Mouse (Mus musculus) CH12.LX (cell line): ENCODE results near the gene Unkl.

ENCODE experiments used
- BHLHE40 ChIP-seq: IDR thresholded peaks from 2 replicates; pipeline ENCODE4 v1.6.1; 2011; ENCODE audit warnings: mild to moderate bottlenecking, low read depth, low read length, improper control_type of control experiment
- CTCF ChIP-seq, 2 experiments: IDR thresholded peaks in 1 of 2; conservative IDR thresholded peaks in 1 of 2; 2 replicates each; pipeline ENCODE4 v1.5.1; 2011 to 2012; ENCODE audit warnings: low read depth in 2 of 2, low read length in 2 of 2, improper control_type of control experiment in 1 of 2, inconsistent platforms in 1 of 2, mild to moderate bottlenecking in 1 of 2, moderate library complexity in 1 of 2
- E2F4 ChIP-seq: IDR thresholded peaks from 2 replicates; pipeline ENCODE4 v1.6.1; 2011; ENCODE audit warnings: low read depth, low read length, improper control_type of control experiment; ENCODE audit not compliant: insufficient replicate concordance
- EP300 ChIP-seq: IDR thresholded peaks from 2 replicates; pipeline ENCODE4 v1.6.1; 2011; ENCODE audit warnings: low read length, improper control_type of control experiment
- HCFC1 ChIP-seq: IDR thresholded peaks from 2 replicates; pipeline ENCODE4 v1.6.1; 2012; ENCODE audit warnings: low read depth, mild to moderate bottlenecking, inconsistent platforms, low read length, improper control_type of control experiment
- MAFK ChIP-seq: IDR thresholded peaks from 2 replicates; pipeline ENCODE4 v1.6.1; 2011; ENCODE audit warnings: low read length, improper control_type of control experiment; ENCODE audit not compliant: insufficient replicate concordance
- MYC ChIP-seq: IDR thresholded peaks from 2 replicates; pipeline ENCODE4 v1.6.1; 2011; ENCODE audit warnings: low read depth, mild to moderate bottlenecking, improper control_type of control experiment, low read length
- POLR2A ChIP-seq: IDR thresholded peaks from 2 replicates; pipeline ENCODE4 v1.6.1; 2011; ENCODE audit warnings: low read depth, mild to moderate bottlenecking, improper control_type of control experiment, low read length
- TCF12 ChIP-seq: IDR thresholded peaks from 2 replicates; pipeline ENCODE4 v1.6.1; 2014; ENCODE audit warnings: low read depth, mild to moderate bottlenecking, inconsistent platforms, low read length, improper control_type of control experiment
- UBTF ChIP-seq: IDR thresholded peaks from 2 replicates; pipeline ENCODE4 v1.6.1; 2012; ENCODE audit warnings: low read depth, mild to moderate bottlenecking, inconsistent platforms, low read length, improper control_type of control experiment, moderate library complexity
- ZMIZ1 ChIP-seq: IDR thresholded peaks from 2 replicates; pipeline ENCODE4 v1.6.1; 2012; ENCODE audit warnings: low read depth, mild to moderate bottlenecking, inconsistent platforms, low read length, improper control_type of control experiment

- TF ChIP-seq HCFC1, result no peak
- TF ChIP-seq MYC, result no peak
- no peak for TF ChIP-seq E2F4
- TF ChIP-seq BHLHE40, result no peak
- TF ChIP-seq TCF12, result no peak
- no peak for TF ChIP-seq CTCF (conservative IDR thresholded peaks at IDR 0.05 in 1 of 2, IDR thresholded peaks at IDR 0.05 in 1 of 2; ENCODE audit: low read depth in 2 of 2, low read length in 2 of 2)
- no peak for TF ChIP-seq EP300
- TF ChIP-seq ZMIZ1, result no peak
- TF ChIP-seq POLR2A, result no peak
- no peak for TF ChIP-seq MAFK
- no peak for TF ChIP-seq UBTF
Observed at GRCm38 (mm10) chr17:25230700-25231099, 42.5 kb downstream of the Unkl start.
